Mouse (Mus musculus): Measurements from ENCODE around the gene Bms1.

Gene Bms1

DNA sequence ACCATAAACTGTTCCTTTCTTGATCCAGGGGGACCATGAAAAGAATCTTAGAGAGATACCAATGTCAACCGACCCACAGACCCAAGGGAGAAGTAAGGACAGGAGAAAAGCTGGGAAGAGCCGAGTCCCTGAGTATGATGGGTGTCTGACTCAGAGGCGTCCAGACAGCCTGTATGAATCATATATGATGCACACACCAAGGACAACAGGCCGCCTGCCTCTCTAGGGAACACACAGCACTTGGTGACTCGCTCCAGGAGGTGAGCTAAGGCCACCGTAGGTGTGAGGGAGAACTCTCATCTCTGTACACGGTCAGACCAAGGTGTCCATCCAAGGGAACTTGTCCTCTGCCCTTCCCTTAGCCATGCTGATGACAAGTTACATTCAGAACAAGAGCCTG is 51.8 kb downstream of the Bms1 start:
- no peak for ATAC-seq (ENCODE audit: insufficient number of reproducible peaks, low FRiP score, low TSS enrichment)

- no peak for ATAC-seq (ENCODE audit: insufficient number of reproducible peaks, low FRiP score, low TSS enrichment)
These were observed 53.1 kb downstream of the Bms1 start for GRCm38 (mm10) chr6:118366196-118366595.

- no peak for ATAC-seq (ENCODE audit: insufficient number of reproducible peaks, low FRiP score, low TSS enrichment)
These were observed 53.5 kb downstream of the Bms1 start for GRCm38 (mm10) chr6:118365781-118366180.

DNA sequence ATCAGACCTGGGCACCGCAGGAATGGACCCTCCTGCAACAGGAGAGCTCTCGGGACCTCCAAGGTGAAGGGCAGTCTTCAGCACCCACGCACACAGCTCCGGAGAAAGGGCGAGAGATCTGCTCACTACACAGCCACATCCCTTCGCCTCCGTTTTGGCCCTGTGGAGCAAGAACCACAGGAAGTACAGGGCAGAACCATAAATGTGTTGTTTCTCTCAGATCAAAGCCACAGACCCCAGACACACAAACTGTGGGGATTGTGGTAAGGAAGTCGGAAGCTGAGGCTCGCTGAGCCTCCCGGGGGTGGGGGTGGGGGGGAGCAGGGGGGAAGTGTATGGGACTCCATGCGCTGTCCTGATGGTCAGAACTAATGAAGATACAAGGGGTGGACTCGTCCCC is 68.9 kb downstream of the Bms1 start:
- no peak for ATAC-seq (ENCODE audit: insufficient number of reproducible peaks, low FRiP score, low TSS enrichment)

- ATAC-seq (ENCODE audit: insufficient number of reproducible peaks, low FRiP score, low TSS enrichment), result no peak
These were observed 71.1 kb downstream of the Bms1 start for GRCm38 (mm10) chr6:118348186-118348585.

GRCm38 (mm10) chr6:118347291-118347690 is 72.0 kb downstream of the Bms1 start:
- no peak for ATAC-seq (ENCODE audit: insufficient number of reproducible peaks, low FRiP score, low TSS enrichment)

GRCm38 (mm10) chr6:118341861-118342485 is 77.3 kb downstream of the Bms1 start:
- no peak for ATAC-seq (ENCODE audit: insufficient number of reproducible peaks, low FRiP score, low TSS enrichment)

DNA sequence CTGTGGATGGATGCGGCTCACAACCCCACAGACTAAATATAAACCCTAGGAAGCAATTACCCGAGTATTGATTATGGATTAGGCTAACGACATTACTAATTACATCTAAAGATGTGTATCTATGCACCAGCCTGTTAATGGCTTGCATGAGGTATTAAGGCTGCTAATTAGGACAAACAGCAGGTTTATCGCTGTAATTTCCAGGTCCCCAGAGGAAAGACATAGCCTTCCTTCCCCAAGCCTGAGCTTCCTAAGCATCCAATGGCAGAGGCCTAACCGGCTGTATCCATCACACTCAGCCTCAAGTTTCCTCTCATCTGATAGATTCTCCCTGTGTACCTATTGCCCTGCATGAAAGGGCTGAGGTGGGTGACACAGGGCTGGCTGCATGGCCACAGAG is 81.6 kb downstream of the Bms1 start:
- ATAC-seq (ENCODE audit: insufficient number of reproducible peaks, low FRiP score, low TSS enrichment), result no peak

- no peak for ATAC-seq (ENCODE audit: insufficient number of reproducible peaks, low FRiP score, low TSS enrichment)
These were observed 82.5 kb downstream of the Bms1 start for GRCm38 (mm10) chr6:118336541-118337480.

- no peak for ATAC-seq (ENCODE audit: insufficient number of reproducible peaks, low FRiP score, low TSS enrichment)
These were observed 83.3 kb downstream of the Bms1 start for GRCm38 (mm10) chr6:118335934-118336450.

DNA sequence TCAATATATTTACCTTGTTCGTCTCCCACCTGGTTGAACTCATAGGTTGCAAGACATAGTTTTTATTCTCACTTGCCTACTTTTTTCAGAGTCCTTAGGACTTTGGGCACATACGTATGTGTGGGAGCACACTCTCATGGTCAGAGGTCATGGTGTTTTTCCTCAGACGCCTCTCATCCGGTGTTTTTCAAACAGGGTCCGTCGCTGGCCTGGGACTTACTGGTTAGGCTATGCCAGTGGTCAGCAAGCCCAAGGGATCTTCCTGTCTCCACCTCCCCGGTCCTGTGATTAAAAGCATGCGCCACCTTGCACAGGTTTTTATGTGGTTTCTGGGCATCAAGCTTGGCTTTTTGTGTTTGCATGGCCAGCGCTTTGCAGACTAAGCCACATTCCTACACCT is 85.4 kb downstream of the Bms1 start:
- ATAC-seq (ENCODE audit: insufficient number of reproducible peaks, low FRiP score, low TSS enrichment), result no peak
